Mouse (Mus musculus): ENCODE results near the gene Bicd2. TPM values are rescaled to one million over a fixed set of nuclear protein-coding genes. Genes with fewer than 3 reads are reported as not detected.

Gene Bicd2
- total RNA-seq, 2 experiments from 2014 or later, result 45.0 to 45.3 TPM

DNA sequence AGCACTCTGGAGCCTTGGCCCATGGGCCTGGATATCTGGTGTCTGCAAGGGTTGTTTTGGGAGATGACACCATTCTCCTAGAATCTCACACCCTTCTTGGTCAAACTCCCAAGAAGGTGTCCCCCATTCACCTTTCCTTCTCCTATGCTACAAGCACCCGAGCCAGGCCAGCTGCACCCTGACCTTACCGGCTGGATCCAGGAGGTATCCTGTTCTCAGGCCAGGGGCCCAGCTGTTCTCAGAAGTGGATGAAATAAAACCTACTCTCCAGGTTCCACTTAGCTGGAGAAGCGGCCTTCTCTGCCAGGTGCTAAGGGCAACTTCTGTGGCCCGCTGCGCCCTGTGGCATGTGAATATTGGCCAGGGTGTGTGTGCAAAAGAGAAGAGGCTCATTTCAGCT lies 16.5 kb upstream of the Bicd2 start:
- DNase-seq (ENCODE audit: low spot score in 2 of 2), result no peak

DNA sequence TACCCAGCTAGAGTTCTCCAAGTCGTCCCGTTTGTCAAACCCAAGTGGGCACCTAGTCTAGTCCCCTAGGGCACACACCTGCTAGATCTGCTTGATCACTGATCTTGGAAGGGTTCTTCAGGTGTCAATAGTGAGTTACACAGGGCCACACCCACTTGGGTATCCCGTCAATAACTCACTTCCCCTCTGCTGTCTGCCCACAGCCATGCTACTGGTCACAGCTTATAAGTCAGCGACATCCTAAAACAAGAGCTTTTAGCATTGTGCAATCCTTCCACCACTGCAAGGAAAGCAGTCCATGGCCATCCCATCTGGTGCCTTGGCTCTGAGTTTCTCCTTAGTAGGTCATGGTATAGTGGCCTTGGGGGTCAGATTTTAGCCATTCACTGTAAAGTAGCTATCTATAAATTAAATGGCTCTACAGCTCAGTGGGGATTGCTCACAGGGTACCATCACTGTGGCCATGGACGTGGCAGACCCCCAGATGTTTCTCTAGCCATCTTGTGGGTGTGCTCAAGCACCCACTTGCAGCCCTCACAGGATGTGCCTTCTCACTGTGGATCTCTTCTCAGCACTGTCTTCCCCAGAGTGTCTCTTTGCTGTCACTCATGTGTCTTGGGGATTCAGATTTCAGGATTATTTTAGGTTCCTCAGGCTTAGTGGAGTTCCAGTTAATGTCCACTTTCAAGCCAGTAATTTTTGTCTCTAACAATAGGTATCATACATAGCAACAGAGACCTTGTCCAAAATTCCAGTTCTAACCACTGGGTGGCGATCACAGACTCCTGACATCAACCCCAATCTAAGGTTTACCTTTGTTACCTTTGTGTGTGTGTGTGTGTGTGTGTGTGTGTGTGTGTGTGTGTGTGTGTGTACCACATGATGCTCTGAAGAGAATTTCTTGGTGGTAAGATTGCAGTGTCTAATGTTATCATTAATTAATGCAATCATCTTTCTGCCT lies 14.9 kb upstream of the Bicd2 start:
- DNase-seq (ENCODE audit: low spot score in 2 of 2), result peak; percentile 56 to 67

DNA sequence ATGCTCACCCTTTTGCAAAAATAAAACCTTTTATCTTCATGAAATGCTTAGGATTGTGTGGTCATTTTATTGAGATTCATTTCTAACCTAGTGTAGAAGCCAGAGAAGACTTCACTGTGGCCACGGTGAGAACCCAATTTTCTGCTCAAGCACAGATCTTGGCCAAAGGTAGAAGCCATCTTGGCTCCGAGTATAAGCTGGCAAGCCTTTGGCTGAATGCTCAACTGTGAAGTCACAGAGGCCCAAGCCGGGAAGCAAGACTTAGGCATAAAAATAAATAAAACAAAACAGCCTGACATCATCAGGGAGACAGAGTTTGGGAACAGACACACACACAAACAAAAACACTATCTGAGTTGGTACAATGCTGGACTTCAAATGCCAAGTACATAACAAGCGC lies 13.3 kb upstream of the Bicd2 start:
- no peak for DNase-seq (ENCODE audit: low spot score in 2 of 2)

DNA sequence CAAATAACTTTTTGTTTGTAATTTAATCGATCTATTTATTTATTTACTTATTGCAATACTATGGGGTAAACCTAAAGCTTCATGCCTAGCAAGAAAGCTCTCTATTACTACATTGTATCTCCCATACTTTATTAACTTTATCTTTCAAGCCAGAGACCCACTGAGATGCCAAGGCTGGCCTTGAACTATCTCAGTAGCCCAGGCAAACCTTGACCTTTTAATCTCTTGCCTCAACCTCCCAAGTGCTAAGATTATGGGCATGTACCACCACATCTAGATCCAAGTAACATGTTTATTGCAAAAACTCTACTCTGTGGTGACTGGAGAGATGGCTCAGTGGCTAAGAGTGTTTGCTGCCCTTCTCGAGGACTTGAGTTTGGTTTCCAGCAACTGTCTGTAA lies 8.1 kb upstream of the Bicd2 start:
- DNase-seq (ENCODE audit: low spot score in 2 of 2), result no peak

DNA sequence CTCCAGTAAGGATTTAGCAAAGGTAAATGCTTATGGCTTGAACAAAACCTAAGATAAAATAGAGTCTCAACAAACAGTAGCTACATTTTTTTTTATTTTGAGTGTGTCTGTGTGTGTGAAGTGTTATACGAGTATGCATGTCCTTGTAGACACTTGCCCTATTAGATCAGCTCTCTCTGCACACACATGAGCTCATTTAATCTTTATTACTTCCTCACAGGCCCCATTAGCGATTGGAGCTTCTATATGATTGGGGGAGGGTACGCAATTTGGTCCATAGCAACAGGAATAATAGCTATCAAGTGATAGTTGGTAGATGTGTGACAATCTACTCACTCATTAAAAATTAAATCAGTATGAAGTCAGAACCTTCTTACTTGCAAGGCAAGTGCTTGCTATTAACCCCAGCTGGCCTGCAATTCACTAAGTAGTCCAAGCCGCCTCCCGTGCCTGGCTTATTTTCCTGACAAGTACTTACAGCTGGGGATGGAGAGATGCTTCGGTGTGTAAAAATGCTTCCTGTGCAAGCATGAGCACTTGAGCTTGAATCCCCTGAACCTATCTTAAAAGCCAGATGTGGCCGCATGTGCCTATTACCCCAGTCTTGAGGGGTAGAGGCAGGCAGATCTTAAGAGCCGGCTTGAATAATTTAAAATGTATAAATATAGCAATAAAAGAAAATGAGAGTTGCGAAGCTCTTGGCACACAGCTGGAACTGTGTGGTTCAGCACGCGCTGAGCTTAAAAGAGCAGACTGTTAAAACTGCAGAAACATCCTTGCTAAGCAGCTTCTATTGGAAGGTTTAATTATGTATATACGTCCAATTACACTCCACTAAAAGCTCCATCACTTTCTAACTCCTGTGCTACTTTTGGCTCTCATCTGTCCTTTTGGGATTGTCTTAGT lies 6.1 kb upstream of the Bicd2 start:
- no peak for DNase-seq (ENCODE audit: low spot score in 2 of 2)

DNA sequence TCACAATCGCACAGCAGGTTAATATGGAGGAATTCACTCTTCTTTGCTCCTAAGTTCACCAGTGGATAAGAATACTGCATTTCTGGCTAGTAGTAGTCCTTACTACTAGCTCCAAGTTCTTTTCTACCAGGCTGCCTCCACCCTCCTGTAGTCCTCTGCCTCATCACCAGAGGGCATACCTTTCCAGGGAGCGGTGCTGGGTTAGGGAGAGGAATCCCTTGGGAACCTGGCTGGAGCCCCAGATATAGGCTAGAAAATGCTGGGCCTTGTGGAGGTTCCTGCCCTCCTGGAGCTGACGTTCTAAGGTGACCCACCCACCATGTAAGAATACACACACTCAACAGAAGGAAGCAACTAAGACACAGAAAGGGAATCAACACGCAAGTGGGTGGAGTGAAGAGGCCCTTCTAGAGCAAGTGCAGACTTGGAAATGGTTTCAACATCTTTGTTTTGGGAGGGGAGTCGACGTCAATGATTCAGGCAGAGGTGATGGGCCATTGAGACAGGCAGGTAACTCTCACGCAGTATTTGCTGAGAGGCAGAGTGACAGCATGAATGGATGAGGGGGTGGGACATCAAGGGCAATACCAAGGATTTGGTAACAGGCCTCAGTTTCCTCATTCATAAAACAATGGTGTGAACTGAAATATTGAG lies 2.4 kb upstream of the Bicd2 start:
- peak; percentile 57 to 58 for DNase-seq (ENCODE audit: low spot score in 2 of 2)

DNA sequence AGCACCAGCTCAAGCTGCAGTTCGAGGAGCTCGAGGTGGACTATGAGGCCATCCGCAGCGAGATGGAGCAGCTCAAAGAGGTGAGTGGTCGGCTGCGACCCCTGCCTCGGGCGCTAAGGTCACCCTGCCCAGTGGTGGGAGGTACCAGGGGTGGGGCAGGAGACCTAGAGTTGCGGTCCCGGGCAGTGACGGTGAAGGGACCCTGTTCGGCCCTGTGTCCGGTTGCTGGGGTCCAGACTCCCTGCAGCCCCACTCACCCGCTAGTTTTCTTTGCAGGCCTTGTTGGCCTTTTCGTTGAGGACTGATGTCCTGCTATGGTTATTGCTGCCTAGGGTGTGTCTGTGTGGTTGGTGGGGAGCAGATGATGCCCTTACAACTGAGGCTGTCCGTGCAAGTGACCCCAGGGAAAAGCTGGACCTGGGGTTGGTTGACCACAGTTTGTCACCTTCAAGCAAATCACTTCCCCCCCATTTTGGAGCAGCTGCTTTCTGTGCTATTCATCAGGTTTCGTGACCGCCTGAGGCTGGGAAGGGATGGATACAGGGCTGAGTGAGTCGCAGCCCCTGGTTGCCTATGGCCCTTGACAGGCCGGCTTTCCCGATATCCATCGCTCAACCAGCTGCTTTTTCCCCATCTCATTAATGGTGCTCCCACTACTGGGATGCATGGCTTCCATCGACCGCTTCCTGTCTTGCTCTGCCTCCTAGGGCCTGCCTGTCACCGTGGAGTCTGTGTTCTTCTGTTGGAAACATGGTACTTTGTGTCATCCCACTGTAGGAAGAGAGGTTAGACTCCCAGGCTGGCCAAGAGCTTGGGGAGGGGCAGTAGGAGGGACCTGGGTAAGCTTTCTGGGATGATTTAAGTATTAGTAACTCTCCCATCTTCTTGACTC lies 692 bp downstream of the Bicd2 start:
- DNase-seq (ENCODE audit: low spot score in 2 of 2), result no peak

DNA sequence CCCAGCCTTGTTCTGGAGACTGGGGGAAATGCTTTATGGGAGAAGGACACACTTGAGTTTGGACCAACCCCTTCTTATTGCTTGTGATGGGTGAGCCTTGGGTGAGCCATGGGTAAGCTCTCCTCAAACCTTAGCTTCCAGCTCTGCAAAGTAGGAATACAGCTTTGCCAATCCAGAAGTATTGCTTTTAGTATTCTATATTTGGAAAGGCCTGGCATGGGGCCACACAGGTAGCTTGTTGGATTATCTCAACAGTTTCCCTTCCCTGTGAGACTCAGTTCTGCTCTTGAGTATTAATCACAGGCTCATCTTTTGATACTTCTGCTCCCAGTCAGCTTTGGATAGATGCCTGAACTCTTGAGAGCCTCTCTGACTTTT lies 1.3 kb downstream of the Bicd2 start:
- DNase-seq (ENCODE audit: low spot score in 2 of 2), result no peak

DNA sequence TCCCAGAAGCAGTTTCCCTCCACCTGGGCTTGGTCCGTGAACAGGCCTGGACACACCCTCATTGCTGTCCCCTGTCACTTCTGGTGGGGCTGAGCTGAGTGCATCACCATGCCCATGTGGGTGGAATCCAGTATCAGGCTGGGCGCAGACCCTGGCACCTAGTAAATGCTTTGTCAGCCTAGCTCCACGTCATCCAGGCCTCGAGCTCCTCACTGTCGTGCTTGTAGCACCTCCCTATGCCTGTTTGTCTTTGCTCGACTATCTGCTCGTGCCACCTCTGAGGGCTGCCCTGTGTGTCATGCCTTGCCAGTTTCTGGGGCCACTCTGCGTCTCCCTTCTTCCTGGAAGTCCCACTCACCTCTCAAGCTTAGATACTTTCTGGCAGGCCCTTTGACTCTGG lies 3.2 kb downstream of the Bicd2 start:
- DNase-seq (ENCODE audit: low spot score in 2 of 2), result no peak

DNA sequence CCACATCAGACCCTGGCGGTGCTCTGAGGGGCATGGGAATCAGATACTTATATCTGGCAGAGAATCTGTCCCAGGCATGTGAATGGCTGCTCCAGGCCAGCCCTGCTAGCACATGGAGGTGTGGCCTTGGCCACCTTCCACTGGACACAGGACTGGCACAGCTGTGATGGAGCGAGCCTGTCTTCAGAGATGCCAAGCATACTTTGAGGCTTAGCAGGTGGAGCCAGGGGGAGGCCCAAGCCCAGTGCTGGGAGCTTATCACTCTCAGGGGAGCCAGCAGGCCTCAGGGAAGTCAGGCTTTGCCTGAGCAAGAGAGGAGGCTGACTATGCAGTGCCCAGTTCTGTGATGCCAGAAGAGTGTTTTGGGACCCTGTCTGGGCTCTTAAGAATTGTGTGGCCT lies 4.1 kb downstream of the Bicd2 start:
- DNase-seq (ENCODE audit: low spot score in 2 of 2), result no peak

DNA sequence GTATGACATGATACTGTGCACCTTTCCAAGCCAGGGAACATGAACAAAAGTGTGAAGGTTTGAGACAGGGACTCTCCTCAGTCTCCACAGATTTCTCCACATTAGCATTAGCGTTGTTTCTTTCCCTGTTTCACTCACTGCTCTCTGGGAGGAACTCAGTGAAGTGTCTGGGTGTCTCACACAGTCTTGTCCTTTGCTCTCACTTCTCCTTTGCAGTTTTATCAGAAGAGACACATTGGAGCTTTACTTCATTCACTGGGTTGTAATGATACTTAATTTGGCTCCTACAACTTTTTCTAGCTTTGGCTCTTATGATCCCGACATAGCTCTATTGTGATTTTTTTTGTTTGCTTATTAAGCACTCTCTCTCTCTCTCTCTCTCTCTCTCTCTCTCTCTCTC lies 7.1 kb downstream of the Bicd2 start:
- no peak for DNase-seq (ENCODE audit: low spot score in 2 of 2)

DNA sequence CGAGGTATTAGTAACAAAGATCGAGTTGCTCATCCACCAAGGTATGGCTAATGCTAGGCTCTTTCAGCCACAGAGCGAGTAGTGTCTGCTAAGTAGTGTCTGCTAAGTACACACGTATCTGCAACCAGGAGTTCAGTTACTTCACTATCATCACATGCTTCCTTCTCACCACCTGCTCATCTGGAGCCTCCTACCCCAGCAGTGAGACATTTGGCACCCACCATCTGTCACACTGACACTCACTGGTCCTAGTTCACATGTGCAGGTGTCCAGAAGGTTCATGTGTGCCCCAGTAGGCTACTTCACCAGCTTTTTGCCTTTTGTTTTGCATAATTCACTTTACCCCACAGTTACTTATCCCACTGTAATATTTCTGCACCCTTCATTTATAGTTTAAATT lies 8.0 kb downstream of the Bicd2 start:
- DNase-seq (ENCODE audit: low spot score in 2 of 2), result no peak

DNA sequence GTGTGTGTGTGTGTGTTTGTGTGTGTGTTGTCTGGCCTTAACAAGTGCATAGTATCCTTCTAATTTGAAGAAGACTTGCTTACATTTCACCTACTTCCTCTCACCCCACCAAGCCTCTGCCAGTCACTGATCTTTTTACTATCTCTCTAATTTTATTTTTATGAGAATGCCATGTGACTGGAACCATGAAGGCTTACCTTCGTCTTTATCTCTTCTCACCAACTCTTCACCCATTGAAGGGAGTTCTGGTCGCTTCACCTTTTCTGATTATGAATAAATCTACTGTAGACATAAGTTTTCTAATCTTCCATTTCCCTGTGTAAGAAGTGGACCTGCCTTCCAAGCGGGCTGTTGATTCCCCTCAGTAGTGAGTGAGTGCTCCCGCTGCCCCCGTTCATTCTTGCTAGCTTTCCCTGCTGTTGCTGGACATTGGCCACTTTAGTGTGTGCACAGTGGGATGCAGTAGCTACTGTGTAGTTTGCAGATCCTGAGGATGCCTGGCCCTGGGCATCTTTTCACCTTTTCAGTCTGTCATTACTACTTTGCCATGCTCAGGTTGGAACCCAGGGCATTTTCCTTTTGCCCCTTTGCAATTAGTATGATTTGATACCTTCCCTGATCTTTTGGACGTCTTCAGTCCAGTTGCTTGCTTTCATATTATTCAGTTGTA lies 8.6 kb downstream of the Bicd2 start:
- no peak for DNase-seq (ENCODE audit: low spot score in 2 of 2)

DNA sequence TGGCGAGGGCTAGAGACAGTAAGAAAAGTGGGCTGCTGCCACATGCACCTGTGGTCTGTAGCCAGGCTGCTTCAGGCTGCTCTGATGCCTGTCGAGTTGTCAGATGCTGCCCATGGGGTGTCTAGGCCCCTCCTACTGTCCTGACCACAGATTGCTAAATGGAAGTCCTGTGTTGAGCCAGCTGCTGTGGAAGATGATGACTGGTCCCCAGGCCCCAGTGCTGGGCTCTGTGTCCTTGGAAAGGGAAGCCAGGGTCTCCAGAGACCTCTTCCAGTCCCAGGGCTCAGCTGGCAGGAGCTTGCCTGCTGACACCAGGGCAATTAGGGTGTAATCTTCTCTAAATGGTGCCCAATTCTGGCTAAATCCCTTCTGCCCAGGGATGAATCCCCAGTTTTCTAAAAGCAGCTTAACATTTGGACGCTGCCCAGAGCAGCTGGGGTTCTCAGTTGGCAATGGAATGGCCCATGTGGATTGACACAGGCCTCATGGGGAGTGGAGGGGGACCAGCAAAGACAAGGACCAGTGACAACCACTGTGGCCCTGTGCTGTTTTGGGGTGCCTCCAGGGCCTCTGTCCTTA lies 11.3 kb downstream of the Bicd2 start:
- no peak for DNase-seq (ENCODE audit: low spot score in 2 of 2)

DNA sequence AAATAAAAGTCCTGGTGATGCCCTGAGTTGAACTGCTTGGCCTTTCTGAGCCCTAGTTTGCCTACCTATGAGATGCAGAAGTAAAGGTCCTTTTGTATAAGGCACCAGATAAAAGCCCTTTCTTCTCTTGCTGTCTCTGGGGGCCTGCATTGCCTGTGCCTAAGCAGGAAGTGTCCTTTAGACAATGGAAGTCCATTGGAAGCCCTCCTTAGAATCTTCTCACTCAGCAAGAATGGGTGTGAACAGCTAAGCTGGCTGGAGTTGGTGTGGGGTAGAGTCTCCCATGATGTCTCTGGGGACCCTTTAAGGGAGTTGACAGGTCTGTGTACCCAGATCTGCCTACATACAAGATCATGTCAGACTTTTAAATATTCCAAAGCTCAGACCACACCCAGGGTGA lies 12.0 kb downstream of the Bicd2 start:
- no peak for DNase-seq (ENCODE audit: low spot score in 2 of 2)

DNA sequence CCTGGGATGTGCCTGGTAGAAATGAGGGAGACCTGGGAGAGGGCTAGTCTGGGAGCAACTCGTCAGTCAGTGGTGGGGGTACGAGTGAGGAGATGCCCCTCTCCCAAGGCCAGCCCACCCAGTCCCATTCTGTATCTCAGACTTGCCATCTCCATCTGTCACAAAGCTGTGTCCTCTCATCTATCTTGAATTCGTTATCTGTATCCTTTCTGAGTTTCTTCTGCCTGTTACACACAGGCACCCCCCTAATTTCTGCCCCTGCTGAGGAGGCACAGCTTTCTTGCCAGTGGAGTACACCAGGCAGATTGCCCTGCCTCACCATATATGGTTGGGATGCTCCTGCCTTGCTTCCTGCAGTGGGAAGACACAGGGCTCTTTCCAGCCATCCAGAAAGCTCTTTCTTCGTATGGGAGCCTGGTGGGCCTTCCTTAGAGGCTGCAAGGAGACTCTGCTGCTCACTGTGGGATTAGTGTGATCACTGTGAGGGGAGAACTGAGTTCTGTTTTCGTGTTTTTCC lies 12.7 kb downstream of the Bicd2 start:
- DNase-seq (ENCODE audit: low spot score in 2 of 2), result no peak

DNA sequence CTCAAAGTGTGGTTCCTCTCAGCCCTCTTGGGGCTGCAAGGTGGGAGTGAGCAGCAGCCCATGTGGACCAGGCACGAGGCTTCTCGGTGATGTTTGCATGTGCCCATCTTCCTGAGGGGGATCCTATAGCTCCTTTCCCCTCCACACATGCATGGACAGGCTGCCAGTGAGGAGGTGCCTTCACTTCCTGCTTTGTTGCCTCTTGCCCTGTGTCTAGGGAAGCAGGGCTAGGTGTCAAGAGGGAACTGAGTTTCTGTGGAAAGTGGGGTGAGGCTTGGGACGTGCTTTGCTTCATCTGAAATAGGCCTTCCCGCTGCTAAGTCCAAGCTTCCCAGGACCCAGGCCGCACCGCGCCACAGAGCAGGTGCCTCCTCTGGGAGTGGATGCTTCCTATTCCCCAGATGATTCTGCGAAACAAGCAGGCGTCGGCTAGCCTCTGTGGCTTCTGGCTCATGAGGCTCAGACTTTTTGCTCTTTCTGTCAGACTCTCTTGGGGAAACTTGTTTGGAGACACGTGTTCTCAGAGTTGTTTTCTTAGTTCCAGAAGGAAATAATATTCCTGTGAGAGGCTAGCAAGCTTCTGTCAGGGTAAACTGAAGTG lies 14.2 kb downstream of the Bicd2 start:
- no peak for DNase-seq (ENCODE audit: low spot score in 2 of 2)

DNA sequence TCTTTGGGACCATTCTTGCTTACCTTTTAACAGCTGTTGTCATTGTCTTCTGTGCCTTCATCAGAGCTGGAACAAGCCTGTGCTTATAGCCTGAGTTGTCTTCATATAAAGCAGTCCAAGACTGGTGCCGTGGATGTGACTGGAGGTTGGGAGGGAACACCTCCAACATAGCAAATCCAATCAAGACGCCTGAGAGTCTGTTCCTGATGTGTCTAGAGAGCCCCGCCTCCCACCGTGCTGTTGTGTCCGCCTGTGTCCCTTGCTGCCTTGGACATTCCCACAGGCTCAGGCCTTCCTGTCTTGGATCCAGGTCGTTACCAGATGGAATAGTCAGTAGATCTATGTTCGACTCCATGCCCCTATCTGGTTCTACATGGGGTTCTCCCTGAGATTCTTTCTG lies 14.7 kb downstream of the Bicd2 start:
- DNase-seq (ENCODE audit: low spot score in 2 of 2), result no peak

DNA sequence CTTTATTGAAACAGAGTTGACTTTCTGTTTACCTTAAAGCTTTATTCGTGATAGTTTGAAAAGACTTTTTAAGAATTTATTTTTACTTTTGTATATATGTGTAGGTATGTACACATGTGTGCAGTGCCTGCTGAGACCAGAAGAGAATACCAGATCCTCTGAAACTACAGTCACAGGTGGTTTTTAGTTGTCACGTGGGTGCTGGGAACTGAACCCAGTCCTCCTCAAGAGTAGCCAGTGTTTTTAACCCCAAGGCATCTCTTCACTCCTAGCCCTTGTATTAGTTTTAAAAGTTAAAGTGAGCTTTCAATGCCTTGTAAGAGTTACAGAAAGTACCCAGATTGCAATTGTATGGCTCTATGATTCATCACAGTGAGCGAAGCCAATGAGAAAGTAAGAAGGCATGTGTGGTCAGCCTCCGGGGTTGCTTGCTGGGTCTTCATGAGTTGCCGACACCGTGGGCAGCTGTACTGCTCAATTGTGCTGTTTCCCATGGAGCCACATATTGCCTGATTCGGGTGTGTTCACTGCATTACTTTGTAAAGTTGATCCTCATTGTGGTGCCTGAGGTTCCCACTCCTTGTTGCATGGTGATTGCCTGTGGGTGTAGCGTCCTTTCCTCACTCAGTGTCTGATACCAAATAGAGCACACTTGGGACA lies 16.1 kb downstream of the Bicd2 start:
- no peak for DNase-seq (ENCODE audit: low spot score in 2 of 2)

All from layer of hippocampus, postnatal 10 days (tissue).